Mouse (Mus musculus): ENCODE measurements at regions not wholly inside any gene's neighbourhood (a gene's known extent, or its start where the extent isn't known, plus 50 kb on each side); places are given as distances from the start of the nearest gene placed in this dataset.

DNA sequence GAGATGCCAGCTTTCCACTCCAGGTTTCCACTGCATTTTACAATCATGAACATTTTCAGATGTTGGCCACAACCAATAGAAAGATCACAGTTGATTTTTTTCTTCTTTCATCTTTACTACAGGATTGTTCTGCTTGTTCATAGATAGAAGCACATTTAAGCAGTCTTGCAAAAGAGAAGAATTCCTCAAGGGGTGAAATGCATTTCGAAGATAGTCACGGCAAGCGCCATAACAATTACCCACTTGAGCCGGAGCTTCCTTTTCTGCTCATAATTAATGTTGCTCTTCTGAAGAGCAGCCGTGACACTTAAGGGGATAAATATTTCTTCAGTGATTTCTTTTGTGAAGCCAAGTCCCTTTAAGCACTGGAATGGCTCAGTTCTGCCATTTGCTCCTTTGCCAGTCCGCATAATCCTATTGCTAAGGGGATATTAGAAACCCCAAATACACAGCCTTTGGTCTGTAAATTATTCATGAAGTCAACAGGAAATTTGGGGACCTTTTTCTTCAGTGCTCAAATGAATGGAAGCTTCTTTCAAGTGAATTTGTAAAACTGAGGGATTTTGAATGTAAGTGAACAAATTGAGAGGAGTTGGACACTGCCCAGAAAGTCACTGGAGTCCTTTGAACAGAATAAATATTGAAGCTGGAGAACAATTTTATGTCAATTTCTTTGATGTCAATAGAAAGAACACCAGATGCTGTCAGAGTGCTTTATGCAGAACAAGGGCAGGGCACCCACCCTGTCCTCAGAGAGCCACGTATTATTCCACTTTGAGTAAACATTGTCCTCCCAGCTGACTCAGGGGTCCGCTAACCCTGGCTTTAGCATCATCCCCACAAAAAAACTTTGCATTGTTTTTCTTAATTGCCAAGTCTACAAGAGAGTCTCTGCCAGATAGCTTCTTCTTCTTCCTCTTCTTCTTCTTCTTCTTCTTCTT, 74.1 kb upstream of the Adcy1 start:
- no peak overlapping the region for H3K4me2 ChIP-seq (ENCODE audit: low read depth, low read length)
- ATAC-seq, result no peak
- no peaks in the 10 kb centered on the region for H3K36me3 ChIP-seq (replicated peaks; ENCODE audit: insufficient read depth, low read length)
- H3K4me3 ChIP-seq (ENCODE audit: low read depth, low read length), result no peak overlapping the region
- no peak for TF ChIP-seq EP300 (IDR thresholded peaks at IDR 0.05; ENCODE audit: low read depth)
- no peak for TF ChIP-seq CTCF (IDR thresholded peaks at IDR 0.05; ENCODE audit: low read depth)
- no peaks in the 10 kb centered on the region for H3K9me3 ChIP-seq (ENCODE audit: low read length)
- H3K4me1 ChIP-seq (ENCODE audit: insufficient read depth), result 0 out of 2 replicates have a peak, but pooled peaks cover 4% of the 10 kb centered on the region
- no peaks in the 10 kb centered on the region for H3K27me3 ChIP-seq (ENCODE audit: insufficient read depth, low read length)
- H3K27ac ChIP-seq (ENCODE audit: low read depth), result no peak overlapping the region
- H3K9ac ChIP-seq (replicated peaks), result no peak overlapping the region
- WGBS (ENCODE audit: insufficient replicate concordance), result 65% methylated on average over 8 of the region's 8 CpGs
- no peak for DNase-seq

- no peak overlapping the region for H3K27ac ChIP-seq (ENCODE audit: low read depth)
- no peak overlapping the region for H3K4me2 ChIP-seq (ENCODE audit: low read depth, low read length)
- no peaks in the 10 kb centered on the region for H3K36me3 ChIP-seq (replicated peaks; ENCODE audit: insufficient read depth, low read length)
- DNase-seq, result no peak
- no peaks in the 10 kb centered on the region for H3K9me3 ChIP-seq (ENCODE audit: low read length)
- no peak for ATAC-seq
- no peak for TF ChIP-seq CTCF (IDR thresholded peaks at IDR 0.05; ENCODE audit: low read depth)
- TF ChIP-seq EP300 (IDR thresholded peaks at IDR 0.05; ENCODE audit: low read depth), result no peak
- 49% methylated on average over 2 of the region's 2 CpGs for WGBS (ENCODE audit: insufficient replicate concordance)
- no peak overlapping the region for H3K9ac ChIP-seq (replicated peaks)
- 0 out of 2 replicates have a peak, but pooled peaks cover 4% of the 10 kb centered on the region for H3K4me1 ChIP-seq (ENCODE audit: insufficient read depth)
- H3K27me3 ChIP-seq (ENCODE audit: insufficient read depth, low read length), result no peaks in the 10 kb centered on the region
- no peak overlapping the region for H3K4me3 ChIP-seq (ENCODE audit: low read depth, low read length)
These were observed 75.3 kb upstream of the Adcy1 start for GRCm38 (mm10) chr11:6987995-6988394.

GRCm38 (mm10) chr11:6987105-6987504, 76.2 kb upstream of the Adcy1 start:
- H3K4me1 ChIP-seq (ENCODE audit: insufficient read depth), result 0 out of 2 replicates have a peak, but pooled peaks cover 4% of the 10 kb centered on the region
- 59% methylated on average over 1 of the region's 1 CpGs for WGBS (ENCODE audit: insufficient replicate concordance)
- H3K27ac ChIP-seq (ENCODE audit: low read depth), result no peak overlapping the region
- no peak overlapping the region for H3K4me2 ChIP-seq (ENCODE audit: low read depth, low read length)
- TF ChIP-seq CTCF (IDR thresholded peaks at IDR 0.05; ENCODE audit: low read depth) (no peak), EP300 (IDR thresholded peaks at IDR 0.05; ENCODE audit: low read depth) (no peak)
- no peaks in the 10 kb centered on the region for H3K36me3 ChIP-seq (replicated peaks; ENCODE audit: insufficient read depth, low read length)
- no peaks in the 10 kb centered on the region for H3K27me3 ChIP-seq (ENCODE audit: insufficient read depth, low read length)
- no peak overlapping the region for H3K9ac ChIP-seq (replicated peaks)
- ATAC-seq (peak; percentile 78), DNase-seq (no peak)
- H3K4me3 ChIP-seq (ENCODE audit: low read depth, low read length), result no peak overlapping the region
- H3K9me3 ChIP-seq (ENCODE audit: low read length), result no peaks in the 10 kb centered on the region

GRCm38 (mm10) chr11:6982076-6982475, 81.2 kb upstream of the Adcy1 start:
- H3K4me2 ChIP-seq (ENCODE audit: low read depth, low read length), result no peak overlapping the region
- H3K36me3 ChIP-seq (replicated peaks; ENCODE audit: insufficient read depth, low read length), result no peaks in the 10 kb centered on the region
- 0 out of 2 replicates have a peak, but pooled peaks cover 4% of the 10 kb centered on the region for H3K4me1 ChIP-seq (ENCODE audit: insufficient read depth)
- no peak overlapping the region for H3K27ac ChIP-seq (ENCODE audit: low read depth)
- H3K9ac ChIP-seq (replicated peaks), result no peak overlapping the region
- 84% methylated on average over 7 of the region's 7 CpGs for WGBS (ENCODE audit: insufficient replicate concordance)
- no peak overlapping the region for H3K4me3 ChIP-seq (ENCODE audit: low read depth, low read length)
- TF ChIP-seq CTCF (IDR thresholded peaks at IDR 0.05; ENCODE audit: low read depth), result no peak
- TF ChIP-seq EP300 (IDR thresholded peaks at IDR 0.05; ENCODE audit: low read depth), result no peak
- H3K9me3 ChIP-seq (ENCODE audit: low read length), result no peaks in the 10 kb centered on the region
- DNase-seq, result no peak
- no peaks in the 10 kb centered on the region for H3K27me3 ChIP-seq (ENCODE audit: insufficient read depth, low read length)
- no peak for ATAC-seq

DNA sequence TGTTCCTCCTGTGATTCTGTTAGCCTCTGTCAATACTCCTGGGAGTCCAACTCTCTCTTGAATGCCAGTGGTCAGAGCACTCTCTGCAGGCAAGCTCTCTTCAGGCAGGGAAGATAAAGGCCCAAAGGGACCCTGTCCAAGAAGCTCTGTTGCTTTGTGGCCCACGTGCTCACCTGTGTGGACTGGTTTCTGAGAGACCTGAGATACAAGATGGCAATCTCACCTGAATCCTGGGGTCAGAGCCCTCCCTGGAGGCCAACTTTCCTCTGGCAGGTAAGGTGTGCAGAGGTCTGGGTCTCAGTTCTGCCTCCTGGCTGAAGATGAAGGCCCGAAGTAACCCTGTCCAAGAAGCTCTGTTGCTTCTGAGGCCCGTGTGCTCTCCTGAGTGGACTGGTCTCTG, 83.6 kb upstream of the Adcy1 start:
- ATAC-seq (no peak), DNase-seq (no peak)
- WGBS (ENCODE audit: insufficient replicate concordance), result 73% methylated on average over 3 of the region's 3 CpGs
- TF ChIP-seq EP300 (IDR thresholded peaks at IDR 0.05; ENCODE audit: low read depth), result no peak
- TF ChIP-seq CTCF (IDR thresholded peaks at IDR 0.05; ENCODE audit: low read depth), result no peak
- H3K36me3 ChIP-seq (replicated peaks; ENCODE audit: insufficient read depth, low read length), result no peaks in the 10 kb centered on the region
- H3K4me3 ChIP-seq (ENCODE audit: low read depth, low read length), result no peak overlapping the region
- H3K9me3 ChIP-seq (ENCODE audit: low read length), result no peaks in the 10 kb centered on the region
- no peaks in the 10 kb centered on the region for H3K27me3 ChIP-seq (ENCODE audit: insufficient read depth, low read length)
- no peaks in the 10 kb centered on the region for H3K4me1 ChIP-seq (ENCODE audit: insufficient read depth)
- no peak overlapping the region for H3K9ac ChIP-seq (replicated peaks)
- no peak overlapping the region for H3K27ac ChIP-seq (ENCODE audit: low read depth)
- H3K4me2 ChIP-seq (ENCODE audit: low read depth, low read length), result no peak overlapping the region

DNA sequence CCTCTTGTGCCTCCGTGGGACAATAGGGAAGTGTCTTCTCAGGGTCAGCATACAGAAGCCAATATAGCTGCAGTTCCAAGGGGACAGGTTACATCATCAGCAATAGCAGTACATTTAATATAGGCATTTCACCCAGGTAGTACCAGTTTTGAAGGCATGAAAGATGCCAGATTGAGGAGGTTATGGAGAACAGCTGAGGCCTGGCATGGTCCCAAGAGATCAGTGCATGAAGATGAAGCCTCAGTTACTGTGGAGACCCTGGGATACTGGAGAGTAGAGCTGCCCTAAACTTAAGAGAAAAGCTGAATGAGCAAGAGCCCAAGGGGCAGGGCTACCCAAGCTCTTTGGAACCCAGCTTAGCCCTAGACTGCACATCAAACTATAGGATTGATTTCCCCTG, 94.1 kb upstream of the Adcy1 start:
- ATAC-seq (no peak), DNase-seq (no peak)
- Histone ChIP-seq H3K4me3 (ENCODE audit: low read depth, low read length) (no peak overlapping the region), H3K36me3 (replicated peaks; ENCODE audit: insufficient read depth, low read length) (no peaks in the 10 kb centered on the region), H3K4me2 (ENCODE audit: low read depth, low read length) (no peak overlapping the region), H3K27ac (ENCODE audit: low read depth) (no peak overlapping the region), H3K9me3 (ENCODE audit: low read length) (no peaks in the 10 kb centered on the region), H3K4me1 (ENCODE audit: insufficient read depth) (no peaks in the 10 kb centered on the region), H3K27me3 (ENCODE audit: insufficient read depth, low read length) (no peaks in the 10 kb centered on the region), H3K9ac (replicated peaks) (no peak overlapping the region)
- 69% methylated on average over 1 of the region's 1 CpGs for WGBS (ENCODE audit: insufficient replicate concordance)
- no peak for TF ChIP-seq CTCF (IDR thresholded peaks at IDR 0.05; ENCODE audit: low read depth)
- TF ChIP-seq EP300 (IDR thresholded peaks at IDR 0.05; ENCODE audit: low read depth), result no peak

All from liver, postnatal 0 days (tissue).